Mouse (Mus musculus): ENCODE results near the gene Ackr2.

- TF ChIP-seq CTCF (IDR thresholded peaks at IDR 0.05; ENCODE audit: control insufficient read depth, insufficient read depth, insufficient replicate concordance, low read depth, low read length) (no peak), POLR2A (IDR thresholded peaks at IDR 0.05; ENCODE audit: control insufficient read depth, low read depth, low read length) (no peak)
These were observed 38.8 kb upstream of the Ackr2 start for GRCm38 (mm10) chr9:121859345-121859744.
